Mouse (Mus musculus) MEL (cell line): Measurements from ENCODE around the gene Foxj2. TPM values are rescaled to one million over a fixed set of nuclear protein-coding genes. Genes with fewer than 3 reads are reported as not detected.
A peak's percentile ranks its signal among the peaks of the same experiment; 100 is the strongest.

Experiments
- DNase-seq: peaks from one replicate; pipeline ENCODE4 v3.0.0; 2011; ENCODE audit warnings: low read depth, low spot score
- H3K27ac ChIP-seq: 2 replicates; pipeline ENCODE4 v1.5.1; 2012; ENCODE audit warnings: low read depth, mild to moderate bottlenecking, control low read depth, low read length, moderate library complexity; ENCODE audit not compliant: control insufficient read depth
- H3K27me3 ChIP-seq, 2 experiments: fragments of 150-350 bp in 1 of 2; sonication (generic) in 1 of 2; 2 replicates each; pipeline ENCODE4 v1.6.1; 2012; ENCODE audit warnings: low read length in 2 of 2, mild to moderate bottlenecking in 2 of 2, improper control_type of control experiment in 1 of 2, moderate library complexity in 1 of 2; ENCODE audit not compliant: insufficient read depth in 2 of 2, control insufficient read depth in 1 of 2
- H3K36me3 ChIP-seq, 2 experiments: 2 replicates each; pipeline ENCODE4 v1.6.1; 2012 to 2014; ENCODE audit warnings: low read length in 2 of 2, improper control_type of control experiment in 1 of 2, inconsistent platforms in 1 of 2, mild to moderate bottlenecking in 1 of 2; ENCODE audit not compliant: insufficient read depth in 2 of 2, control insufficient read depth in 1 of 2
- H3K4me1 ChIP-seq, 2 experiments: fragments of 150-350 bp in 1 of 2; sonication (generic) in 1 of 2; 2 replicates each; pipeline ENCODE4 v1.6.1; 2012; ENCODE audit warnings: low read length in 2 of 2, improper control_type of control experiment in 1 of 2, mild to moderate bottlenecking in 1 of 2; ENCODE audit not compliant: insufficient read depth in 2 of 2, control insufficient read depth in 1 of 2
- H3K4me3 ChIP-seq, 2 experiments: fragments of 150-350 bp in 1 of 2; sonication (generic) in 1 of 2; 2 replicates each; pipeline ENCODE4 v1.5.1; 2012; ENCODE audit warnings: low read depth in 2 of 2, low read length in 2 of 2, mild to moderate bottlenecking in 2 of 2, moderate library complexity in 2 of 2, control low read depth in 1 of 2, improper control_type of control experiment in 1 of 2; ENCODE audit not compliant: control insufficient read depth in 1 of 2, insufficient read depth in 1 of 2
- H3K79me2 ChIP-seq: 2 replicates; pipeline ENCODE4 v1.6.1; 2012; ENCODE audit warnings: mild to moderate bottlenecking, low read length, moderate library complexity; ENCODE audit not compliant: control insufficient read depth, poor library complexity, insufficient read depth
- H3K9ac ChIP-seq: 2 replicates; pipeline ENCODE4 v1.6.1; 2012; ENCODE audit warnings: low read depth, mild to moderate bottlenecking, control low read depth, low read length, moderate library complexity; ENCODE audit not compliant: control insufficient read depth, poor library complexity, severe bottlenecking
- H3K9me3 ChIP-seq: fragments of 150-350 bp; sonication (generic); replicated peaks from 2 replicates; pipeline ENCODE4 v1.6.1; 2012; ENCODE audit warnings: mild to moderate bottlenecking, low read length, improper control_type of control experiment, moderate library complexity; ENCODE audit not compliant: insufficient read depth
- BHLHE40 ChIP-seq: IDR thresholded peaks from 2 replicates; pipeline ENCODE4 v1.6.1; 2012; ENCODE audit warnings: low read depth, mild to moderate bottlenecking, inconsistent platforms, low read length, improper control_type of control experiment, borderline replicate concordance
- CTCF ChIP-seq, 3 experiments: IDR thresholded peaks in 2 of 3; conservative IDR thresholded peaks in 1 of 3; 2 replicates each; pipeline ENCODE4 v1.5.1; 2011 to 2012; ENCODE audit warnings: low read length in 3 of 3, low read depth in 2 of 3, mild to moderate bottlenecking in 2 of 3, improper control_type of control experiment in 1 of 3, inconsistent platforms in 1 of 3, mixed read lengths in 1 of 3, moderate library complexity in 1 of 3; ENCODE audit not compliant: control insufficient read depth in 1 of 3, insufficient read depth in 1 of 3, poor library complexity in 1 of 3, severe bottlenecking in 1 of 3
- JUND ChIP-seq: IDR thresholded peaks from 2 replicates; pipeline ENCODE4 v1.6.1; 2011; ENCODE audit warnings: low read depth, mild to moderate bottlenecking, improper control_type of control experiment, low read length
- POLR2AphosphoS2 ChIP-seq: IDR thresholded peaks from 2 replicates; pipeline ENCODE4 v1.6.1; 2011; ENCODE audit warnings: low read length, improper control_type of control experiment
- RAD21 ChIP-seq: IDR thresholded peaks from 2 replicates; pipeline ENCODE4 v1.6.1; 2011; ENCODE audit warnings: mild to moderate bottlenecking, low read depth, low read length, improper control_type of control experiment
- RCOR1 ChIP-seq: IDR thresholded peaks from 2 replicates; pipeline ENCODE4 v1.6.1; 2012; ENCODE audit warnings: low read depth, mild to moderate bottlenecking, inconsistent platforms, low read length, improper control_type of control experiment
- SIN3A ChIP-seq: IDR thresholded peaks from 2 replicates; pipeline ENCODE4 v1.6.1; 2012; ENCODE audit warnings: low read length, improper control_type of control experiment, inconsistent platforms
- SMC3 ChIP-seq: IDR thresholded peaks from 2 replicates; pipeline ENCODE4 v1.6.1; 2011; ENCODE audit warnings: low read depth, low read length, improper control_type of control experiment
- TAL1 ChIP-seq: IDR thresholded peaks from 2 replicates; pipeline ENCODE4 v1.6.1; 2012; ENCODE audit warnings: mild to moderate bottlenecking, inconsistent platforms, low read length, moderate library complexity, mixed read lengths
- TBP ChIP-seq: IDR thresholded peaks from 2 replicates; pipeline ENCODE4 v1.8.0; 2011; ENCODE audit warnings: low read depth, low read length, improper control_type of control experiment
- USF2 ChIP-seq, 2 experiments: IDR thresholded peaks; 2 replicates each; pipeline ENCODE4 v1.6.1; 2011 to 2012; ENCODE audit warnings: improper control_type of control experiment in 2 of 2, low read length in 2 of 2, borderline replicate concordance in 1 of 2, inconsistent platforms in 1 of 2, low read depth in 1 of 2, mild to moderate bottlenecking in 1 of 2; ENCODE audit not compliant: insufficient read depth in 1 of 2
- ZC3H11A ChIP-seq: IDR thresholded peaks from 2 replicates; pipeline ENCODE4 v1.6.1; 2012; ENCODE audit warnings: low read depth, mild to moderate bottlenecking, inconsistent platforms, low read length, improper control_type of control experiment
- ZNF384 ChIP-seq: IDR thresholded peaks from 2 replicates; pipeline ENCODE4 v1.6.1; 2012; ENCODE audit warnings: low read depth, mild to moderate bottlenecking, inconsistent platforms, low read length, improper control_type of control experiment
- polyA plus RNA-seq, 2 experiments: library from polyadenylated mRNA; stranded (reverse) in 1 of 2; unstranded in 1 of 2; fragments of >175 nt in 1 of 2; fragments of >200 nt in 1 of 2; gene quantifications; 2 replicates each; pipeline versions ENCODE4 v1.2.1 to v1.2.4; 2012; ENCODE audit warnings: low replicate concordance in 2 of 2, low read depth in 1 of 2; ENCODE audit not compliant: insufficient read length in 2 of 2, insufficient read depth in 1 of 2, missing spikeins in 1 of 2
- total RNA-seq: library from RNA; depleted of rRNA; stranded (reverse); fragments of 300-350 nt; gene quantifications from 2 replicates; pipeline ENCODE4 v1.2.3, GENCODE M21; 2012

Gene Foxj2
- total and polyA plus RNA-seq, 3 experiments, result 2.2 to 8.6 TPM; not detected in 1

DNA sequence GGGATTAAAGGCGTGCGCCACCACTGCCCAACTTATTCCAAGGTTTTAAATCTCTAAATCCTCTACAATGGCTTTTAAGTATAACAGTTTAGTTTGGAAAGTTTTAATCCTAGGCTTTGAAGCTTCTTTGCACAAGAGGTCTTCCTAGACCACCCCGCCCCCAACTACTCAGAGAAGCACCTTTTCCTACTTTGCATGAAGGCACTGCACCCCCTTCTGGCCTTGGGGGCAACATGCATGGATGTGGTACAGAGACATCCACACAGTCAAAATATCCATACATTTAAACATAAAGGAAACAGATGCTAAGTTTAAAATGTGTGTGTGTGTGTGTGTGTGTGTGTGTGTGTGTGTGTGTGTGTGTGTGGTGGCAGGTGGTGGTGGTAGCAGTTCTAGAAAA is 34.8 kb upstream of the Foxj2 start:
- Histone ChIP-seq H3K9ac (no peak overlapping the region), H3K4me3 (no peak overlapping the region), H3K9me3 (no peaks in the 10 kb centered on the region), H3K79me2 (no peaks in the 10 kb centered on the region), H3K36me3 (no peaks in the 10 kb centered on the region), H3K27ac (no peak overlapping the region), H3K4me1 (no peaks in the 10 kb centered on the region; a peak in 1 of 4 replicates), H3K27me3 (no peaks in the 10 kb centered on the region)
- DNase-seq, result no peak
- TF ChIP-seq ZC3H11A (peak; percentile 16; the same call in 1 of the 2 replicates), POLR2AphosphoS2 (no peak), CTCF (IDR thresholded peaks at IDR 0.05 in 2 of 3, conservative IDR thresholded peaks at IDR 0.05 in 1 of 3; ENCODE audit: control insufficient read depth in 1 of 3, insufficient read depth in 1 of 3, low read depth in 2 of 3, low read length in 3 of 3, poor library complexity in 1 of 3, severe bottlenecking in 1 of 3) (peak in 2 of 3 experiments; percentile 54 to 55; a peak in 5 of 6 replicates), SMC3 (peak; percentile 44), RCOR1 (no peak), TAL1 (no peak), USF2 (IDR thresholded peaks at IDR 0.05; ENCODE audit: borderline replicate concordance in 1 of 2, insufficient read depth in 1 of 2, low read depth in 1 of 2, low read length in 2 of 2) (no peak), RAD21 (peak; percentile 46)

DNA sequence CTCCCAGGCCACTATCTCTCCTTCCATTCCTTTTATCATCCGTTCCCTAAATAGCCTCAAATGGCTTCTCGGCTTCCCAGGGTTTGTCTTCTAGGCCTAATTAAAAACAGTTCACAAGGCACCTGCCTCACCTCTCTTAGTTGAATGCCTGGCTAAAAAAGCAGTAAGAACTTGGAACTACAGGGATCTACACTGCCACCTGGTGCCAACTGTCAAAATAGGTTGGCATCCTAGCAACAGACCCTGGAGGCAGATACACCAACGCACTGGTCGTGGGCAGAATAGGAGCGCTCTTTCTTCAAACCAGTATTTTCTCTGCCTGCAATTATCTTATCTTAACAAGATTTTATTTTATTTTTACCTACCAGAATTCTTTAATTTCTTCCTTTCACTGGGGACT is 33.4 kb upstream of the Foxj2 start:
- TF ChIP-seq RAD21 (peak; percentile 62), ZNF384 (peak; percentile 23; the same call in 1 of the 2 replicates), JUND (no peak), SMC3 (peak; percentile 87), ZC3H11A (peak; percentile 75), TBP (no peak), SIN3A (peak; percentile 43; the same call in 1 of the 2 replicates), BHLHE40 (0 out of 2 replicates have a peak, but pooled peaks have one; percentile 25), CTCF (IDR thresholded peaks at IDR 0.05 in 2 of 3, conservative IDR thresholded peaks at IDR 0.05 in 1 of 3; ENCODE audit: control insufficient read depth in 1 of 3, insufficient read depth in 1 of 3, low read depth in 2 of 3, low read length in 3 of 3, poor library complexity in 1 of 3, severe bottlenecking in 1 of 3) (peak; percentile 54 to 81 (median 61); a peak in 5 of 6 replicates)
- H3K36me3 ChIP-seq, result no peaks in the 10 kb centered on the region
- no peaks in the 10 kb centered on the region for H3K79me2 ChIP-seq
- H3K4me1 ChIP-seq, result no peaks in the 10 kb centered on the region; a peak in 1 of 4 replicates
- no peak overlapping the region for H3K4me3 ChIP-seq
- no peak overlapping the region for H3K27ac ChIP-seq
- H3K27me3 ChIP-seq, result no peaks in the 10 kb centered on the region
- no peaks in the 10 kb centered on the region for H3K9me3 ChIP-seq
- no peak overlapping the region for H3K9ac ChIP-seq
- DNase-seq, result peak; percentile 66
